In genomic region chr2:106384842-106385241, GRCm38 (mm10) we compare ENCODE assay signal across 22 mouse cellular contexts.
DNase-seq lines count a peak whose midpoint lies in the region; ATAC-seq lines count a peak whose summit lies in the region.
"Had no signal": no experiment of that assay in that cellular context is flagged by ENCODE, and none has a peak within 500 bp of the region (broad histone marks: within the 10 kb centered on the region; RNA-seq: fewer than 3 reads in every experiment).

No protein-coding gene starts in this region.

- H3K4me1 ChIP-seq in forebrain, embryonic 14.5 days (ENCODE audit: control insufficient read depth, insufficient read depth, low read length) = no peaks in the 10 kb centered on the region
- H3K4me1 ChIP-seq in forebrain, embryonic 12.5 days = no peaks in the 10 kb centered on the region
- H3K4me1 ChIP-seq: embryonic facial prominence, embryonic 12.5 days; midbrain, embryonic 13.5 days had no signal

- no peak overlapping the region for H3K4me3 ChIP-seq in forebrain, embryonic 14.5 days (ENCODE audit: low read depth, low read length)
- H3K4me3 ChIP-seq in forebrain, embryonic 12.5 days (replicated peaks) = no peak overlapping the region
- H3K4me3 ChIP-seq: embryonic facial prominence, embryonic 12.5 days; erythroblast, embryonic 14.5 days; midbrain, embryonic 13.5 days; myocyte had no signal

- H3K27me3 ChIP-seq in forebrain, embryonic 14.5 days (replicated peaks; ENCODE audit: control insufficient read depth, insufficient read depth, low read length) = no peaks in the 10 kb centered on the region
- no peaks in the 10 kb centered on the region for H3K27me3 ChIP-seq in forebrain, embryonic 12.5 days
- H3K27me3 ChIP-seq: embryonic facial prominence, embryonic 12.5 days; midbrain, embryonic 13.5 days; Patski had no signal

- no peaks in the 10 kb centered on the region for H3K9me3 ChIP-seq in forebrain, embryonic 14.5 days (replicated peaks; ENCODE audit: control insufficient read depth, low read length)
- no peaks in the 10 kb centered on the region for H3K9me3 ChIP-seq in forebrain, embryonic 12.5 days
- H3K9me3 ChIP-seq: embryonic facial prominence, embryonic 12.5 days; midbrain, embryonic 13.5 days had no signal

- peak; percentile 46 for DNase-seq in forebrain, embryonic 14.5 days (ENCODE audit: low spot score)
- peak; percentile 36 for DNase-seq in left cerebral cortex, postnatal 4 days
- DNase-seq in left cerebral cortex, adult 11 months (ENCODE audit: low spot score) = no peak
- DNase-seq in cerebellum, adult 9-11 months = peak; percentile 73
- peak; percentile 33 for DNase-seq in layer of hippocampus, adult 9-11 months
- DNase-seq in testis, postnatal 10 days (ENCODE audit: low spot score) = no peak
- no peak for DNase-seq in lung, postnatal 25 days (ENCODE audit: low spot score)
- DNase-seq: adrenal gland, postnatal 14 days; gastrocnemius, postnatal 36 days; kidney, postnatal 4 days; liver; spleen, adult 18-20 months; thymus, adult 2 months had no signal

- no peak for ATAC-seq in forebrain, embryonic 14.5 days
- no peak for ATAC-seq in forebrain, embryonic 12.5 days (ENCODE audit: low FRiP score)
- ATAC-seq: CD4-positive, CD25-positive, alpha-beta regulatory T cell, adult 4 months; inflammation-experienced regulatory T-cells, adult 6 months; lung, postnatal 0 days; midbrain, embryonic 13.5 days; Patski had no signal

- intact Hi-C loops in left cerebral cortex, postnatal 4 days (cut with DNase I) = no loop called here

- WGBS in forebrain, embryonic 14.5 days = 70% methylated on average over 3 of the region's 3 CpGs
- WGBS in forebrain, embryonic 12.5 days = 91% methylated on average over 3 of the region's 3 CpGs

- H3K4me2 ChIP-seq in forebrain, embryonic 14.5 days (ENCODE audit: low read length) = no peak overlapping the region
- no peak overlapping the region for H3K4me2 ChIP-seq in forebrain, embryonic 12.5 days
- H3K4me2 ChIP-seq: embryonic facial prominence, embryonic 12.5 days; midbrain, embryonic 13.5 days had no signal

- H3K9ac ChIP-seq in forebrain, embryonic 14.5 days (ENCODE audit: low read length) = no peak overlapping the region
- no peak overlapping the region for H3K9ac ChIP-seq in forebrain, embryonic 12.5 days
- H3K9ac ChIP-seq: embryonic facial prominence, embryonic 12.5 days; midbrain, embryonic 13.5 days had no signal

- no peak overlapping the region for H3K27ac ChIP-seq in forebrain, embryonic 14.5 days (ENCODE audit: low read depth, low read length)
- no peak overlapping the region for H3K27ac ChIP-seq in forebrain, embryonic 12.5 days
- H3K27ac ChIP-seq: embryonic facial prominence, embryonic 12.5 days; midbrain, embryonic 13.5 days had no signal

- no peaks in the 10 kb centered on the region for H3K36me3 ChIP-seq in forebrain, embryonic 14.5 days (ENCODE audit: control insufficient read depth, insufficient read depth, low read length)
- H3K36me3 ChIP-seq in forebrain, embryonic 12.5 days (replicated peaks) = no peaks in the 10 kb centered on the region
- H3K36me3 ChIP-seq: embryonic facial prominence, embryonic 12.5 days; midbrain, embryonic 13.5 days had no signal

Comparison
In these comparisons a context has a peak if more than half of its experiments do, and no peak if none do; other contexts are left out.
1. DNase-seq: peak in forebrain, embryonic 14.5 days (single experiment), left cerebral cortex, postnatal 4 days (single experiment), cerebellum, adult 9-11 months (single experiment) and layer of hippocampus, adult 9-11 months (single experiment); none in left cerebral cortex, adult 11 months (single experiment), testis, postnatal 10 days (single experiment) and lung, postnatal 25 days (single experiment).